In genomic region chr2:73561665-73562063, GRCm38 (mm10) we compare ENCODE assay signal across 8 mouse cellular contexts. TPM values are rescaled to one million over a fixed set of nuclear protein-coding genes. Genes with fewer than 3 reads are reported as not detected.
DNase-seq lines count a peak whose midpoint lies in the region; ATAC-seq lines count a peak whose summit lies in the region.

No protein-coding gene starts in this region.

- no peak overlapping the region for H3K27ac ChIP-seq in kidney, embryonic 15.5 days
- no peak overlapping the region for H3K27ac ChIP-seq in intestine, embryonic 16.5 days (ENCODE audit: low read length)

- peak overlapping the region; percentile 77 for H3K4me2 ChIP-seq in kidney, embryonic 15.5 days
- H3K4me2 ChIP-seq in intestine, embryonic 16.5 days (ENCODE audit: low read depth, low read length): peak overlapping the region; percentile 62

- no peaks in the 10 kb centered on the region for H3K9me3 ChIP-seq in kidney, embryonic 15.5 days (replicated peaks)
- no peaks in the 10 kb centered on the region for H3K9me3 ChIP-seq in intestine, embryonic 16.5 days (ENCODE audit: control insufficient read depth, low read length)

- peak overlapping the region; percentile 45 for H3K4me3 ChIP-seq in kidney, embryonic 15.5 days (replicated peaks)
- H3K4me3 ChIP-seq in intestine, embryonic 16.5 days (ENCODE audit: low read length): peak overlapping the region; percentile 37

- no peaks in the 10 kb centered on the region for H3K36me3 ChIP-seq in kidney, embryonic 15.5 days
- no peaks in the 10 kb centered on the region for H3K36me3 ChIP-seq in intestine, embryonic 16.5 days (ENCODE audit: control insufficient read depth, insufficient read depth, low read length)

- 8% methylated on average over 8 of the region's 8 CpGs for WGBS in kidney, embryonic 15.5 days
- 11% methylated on average over 8 of the region's 8 CpGs for WGBS in intestine, embryonic 16.5 days

- no peaks in the 10 kb centered on the region for H3K27me3 ChIP-seq in kidney, embryonic 15.5 days
- H3K27me3 ChIP-seq in intestine, embryonic 16.5 days (replicated peaks; ENCODE audit: control insufficient read depth, insufficient read depth, low read length): no peaks in the 10 kb centered on the region

- peak; percentile 60; the same call in 1 of the 2 replicates for ATAC-seq in kidney, embryonic 15.5 days (replicated peaks; ENCODE audit: low FRiP score)
- 0 out of 2 replicates have a peak, but pooled peaks have one; percentile 3 for ATAC-seq in erythroid progenitor cell, adult 5-6 weeks (replicated peaks; ENCODE audit: low FRiP score, poor library complexity, severe bottlenecking)
- peak; percentile 67 for ATAC-seq in intestine, embryonic 16.5 days
- peak; percentile 84 for ATAC-seq in megakaryocyte progenitor cell, adult 5-6 weeks (replicated peaks; ENCODE audit: poor library complexity)

- H3K9ac ChIP-seq in kidney, embryonic 15.5 days: no peak overlapping the region
- no peak overlapping the region for H3K9ac ChIP-seq in intestine, embryonic 16.5 days (ENCODE audit: low read depth, low read length)

- H3K4me1 ChIP-seq in kidney, embryonic 15.5 days: peaks cover 21% of the 10 kb centered on the region
- peaks cover 8% of the 10 kb centered on the region for H3K4me1 ChIP-seq in intestine, embryonic 16.5 days (ENCODE audit: control insufficient read depth, insufficient read depth, low read length)

- no peak for DNase-seq in kidney, adult 11 months
- DNase-seq in NIH3T3 (ENCODE audit: low read depth): peak; percentile 70
- DNase-seq in thymus, postnatal 0 days (ENCODE audit: low spot score): peak; percentile 80
- no peak for DNase-seq in layer of hippocampus, adult 11-12 months (ENCODE audit: low spot score)

RNA-seq across cellular contexts. Expression of gene Chrna1, which starts 18.5 kb away (rescaled TPM):
- 1.3 and 1.4 TPM in 2 replicates for polyA plus RNA-seq in kidney, embryonic 15.5 days (2015; fragmentation: Nextera tagmentation; extraction: Ambion mirVana)
- 0.84 and 1.4 TPM in 2 replicates for total RNA-seq in erythroid progenitor cell, adult 5-6 weeks (2015; ENCODE audit: low replicate concordance)
- not detected in 2 replicates for total RNA-seq in erythroid progenitor cell, adult 5-6 weeks (2017; ENCODE audit: low replicate concordance)
- 0.10 TPM in 2 replicates for polyA plus RNA-seq in intestine, embryonic 16.5 days (2015; fragmentation: Nextera tagmentation; extraction: Ambion mirVana)
- total RNA-seq in megakaryocyte progenitor cell, adult 5-6 weeks (2015): 0.02 TPM in 1 of 2 replicates, not detected in the other
- not detected in 2 replicates for total RNA-seq in megakaryocyte progenitor cell, adult 5-6 weeks (2017)
- 0.42 and 0.58 TPM in 2 replicates for polyA plus RNA-seq in thymus, postnatal 0 days (2015; fragmentation: Nextera tagmentation; extraction: Ambion mirVana)

RNA-seq across cellular contexts. Expression of gene Wipf1, which starts 32.1 kb away (rescaled TPM):
- 8.7 and 9.7 TPM in 2 replicates for polyA plus RNA-seq in kidney, embryonic 15.5 days (2015; fragmentation: Nextera tagmentation; extraction: Ambion mirVana)
- total RNA-seq in erythroid progenitor cell, adult 5-6 weeks (2015; ENCODE audit: low replicate concordance): 12.6 and 13.3 TPM in 2 replicates
- total RNA-seq in erythroid progenitor cell, adult 5-6 weeks (2017; ENCODE audit: low replicate concordance): 3.6 and 3.7 TPM in 2 replicates
- polyA plus RNA-seq in intestine, embryonic 16.5 days (2015; fragmentation: Nextera tagmentation; extraction: Ambion mirVana): 9.0 and 10.7 TPM in 2 replicates
- total RNA-seq in megakaryocyte progenitor cell, adult 5-6 weeks (2015): 33.6 and 39.1 TPM in 2 replicates
- 12.7 and 13.7 TPM in 2 replicates for total RNA-seq in megakaryocyte progenitor cell, adult 5-6 weeks (2017)
- polyA plus RNA-seq in thymus, postnatal 0 days (2015; fragmentation: Nextera tagmentation; extraction: Ambion mirVana): 22.2 and 25.1 TPM in 2 replicates

Comparison
In these comparisons a context has a peak if more than half of its experiments do, and no peak if none do; other contexts are left out.
1. ATAC-seq: peak in every context shown above with its lines; median percentile 84 in megakaryocyte progenitor cell, adult 5-6 weeks; 67 in intestine, embryonic 16.5 days; 60 in kidney, embryonic 15.5 days; 3 in erythroid progenitor cell, adult 5-6 weeks.
2. DNase-seq: peak in NIH3T3 (single experiment) and thymus, postnatal 0 days (single experiment); none in kidney, adult 11 months (single experiment) and layer of hippocampus, adult 11-12 months (single experiment).